Mouse (Mus musculus): ENCODE measurements around the gene Pop7. TPM values are rescaled to one million over a fixed set of nuclear protein-coding genes. Genes with fewer than 3 reads are reported as not detected.

The Pop7 gene
- total and polyA plus RNA-seq, 2 experiments from 2014 or later = 40.1 to 40.6 TPM

- peaks cover 6% of the 10 kb centered on the region; the same call in 1 of the 2 replicates for H3K4me1 ChIP-seq (ENCODE audit: control insufficient read depth, insufficient read depth)
- H3K4me2 ChIP-seq (ENCODE audit: low read depth, low read length) = peak overlapping the region; percentile 93
- no peak for TF ChIP-seq EP300 (IDR thresholded peaks at IDR 0.05; ENCODE audit: low read depth)
- no peak for TF ChIP-seq CTCF (IDR thresholded peaks at IDR 0.05; ENCODE audit: low read depth)
- H3K36me3 ChIP-seq (replicated peaks; ENCODE audit: control insufficient read depth, insufficient read depth, low read length) = peaks cover 43% of the 10 kb centered on the region
- under 1% methylated on average over 43 of the region's 46 CpGs for WGBS
- H3K4me3 ChIP-seq (ENCODE audit: low read depth, low read length) = peak overlapping the region; percentile 93
- H3K9me3 ChIP-seq (replicated peaks; ENCODE audit: control insufficient read depth, low read length) = no peaks in the 10 kb centered on the region
- H3K27ac ChIP-seq (ENCODE audit: low read depth) = peak overlapping the region; percentile 94
- no peaks in the 10 kb centered on the region for H3K27me3 ChIP-seq (ENCODE audit: control insufficient read depth, insufficient read depth, low read length)
- DNase-seq (ENCODE audit: low spot score) = peak; percentile 47
- peak overlapping the region; percentile 73 for H3K9ac ChIP-seq (replicated peaks; ENCODE audit: low read depth, low read length)
- ATAC-seq (ENCODE audit: insufficient read depth, low read depth) = peak; percentile 21
Measured at GRCm38 (mm10) chr5:137530588-137531413, 28.5 kb upstream of the Pop7 start.

GRCm38 (mm10) chr5:137530075-137530474 is 27.8 kb upstream of the Pop7 start:
- H3K4me1 ChIP-seq (ENCODE audit: control insufficient read depth, insufficient read depth) = peaks cover 6% of the 10 kb centered on the region; the same call in 1 of the 2 replicates
- DNase-seq (ENCODE audit: low spot score) = no peak

GRCm38 (mm10) chr5:137529221-137529995 is 27.1 kb upstream of the Pop7 start:
- ATAC-seq (ENCODE audit: insufficient read depth, low read depth) = no peak
- no peaks in the 10 kb centered on the region for H3K9me3 ChIP-seq (replicated peaks; ENCODE audit: control insufficient read depth, low read length)
- 72% methylated on average over 15 of the region's 15 CpGs for WGBS
- no peak overlapping the region for H3K9ac ChIP-seq (replicated peaks; ENCODE audit: low read depth, low read length)
- peaks cover 57% of the 10 kb centered on the region for H3K36me3 ChIP-seq (replicated peaks; ENCODE audit: control insufficient read depth, insufficient read depth, low read length)
- no peak for TF ChIP-seq CTCF (IDR thresholded peaks at IDR 0.05; ENCODE audit: low read depth)
- TF ChIP-seq EP300 (IDR thresholded peaks at IDR 0.05; ENCODE audit: low read depth) = no peak
- H3K4me1 ChIP-seq (ENCODE audit: control insufficient read depth, insufficient read depth) = peaks cover 6% of the 10 kb centered on the region; the same call in 1 of the 2 replicates
- no peak for DNase-seq (ENCODE audit: low spot score)
- no peak overlapping the region for H3K4me3 ChIP-seq (ENCODE audit: low read depth, low read length)
- no peaks in the 10 kb centered on the region for H3K27me3 ChIP-seq (ENCODE audit: control insufficient read depth, insufficient read depth, low read length)
- H3K27ac ChIP-seq (ENCODE audit: low read depth) = no peak overlapping the region
- H3K4me2 ChIP-seq (ENCODE audit: low read depth, low read length) = no peak overlapping the region

More at GRCm38 (mm10) chr5:137530075-137530474, 27.8 kb upstream of the Pop7 start:
- H3K27me3 ChIP-seq (ENCODE audit: control insufficient read depth, insufficient read depth, low read length) = no peaks in the 10 kb centered on the region
- peak overlapping the region; percentile 94 for H3K27ac ChIP-seq (ENCODE audit: low read depth)
- peak overlapping the region; percentile 93 for H3K4me2 ChIP-seq (ENCODE audit: low read depth, low read length)
- TF ChIP-seq CTCF (IDR thresholded peaks at IDR 0.05; ENCODE audit: low read depth) (no peak), EP300 (IDR thresholded peaks at IDR 0.05; ENCODE audit: low read depth) (no peak)
- peak overlapping the region; percentile 93 for H3K4me3 ChIP-seq (ENCODE audit: low read depth, low read length)
- H3K9ac ChIP-seq (replicated peaks; ENCODE audit: low read depth, low read length) = peak overlapping the region; percentile 73
- no peaks in the 10 kb centered on the region for H3K9me3 ChIP-seq (replicated peaks; ENCODE audit: control insufficient read depth, low read length)
- ATAC-seq (ENCODE audit: insufficient read depth, low read depth) = no peak
- peaks cover 50% of the 10 kb centered on the region for H3K36me3 ChIP-seq (replicated peaks; ENCODE audit: control insufficient read depth, insufficient read depth, low read length)
- 79% methylated on average over 8 of the region's 8 CpGs for WGBS

- ATAC-seq (ENCODE audit: insufficient read depth, low read depth) = no peak
- peaks cover 6% of the 10 kb centered on the region; the same call in 1 of the 2 replicates for H3K4me1 ChIP-seq (ENCODE audit: control insufficient read depth, insufficient read depth)
- no peak for DNase-seq (ENCODE audit: low spot score)
- peaks cover 67% of the 10 kb centered on the region for H3K36me3 ChIP-seq (replicated peaks; ENCODE audit: control insufficient read depth, insufficient read depth, low read length)
- TF ChIP-seq CTCF (IDR thresholded peaks at IDR 0.05; ENCODE audit: low read depth) (no peak), EP300 (IDR thresholded peaks at IDR 0.05; ENCODE audit: low read depth) (no peak)
- no peak overlapping the region for H3K4me3 ChIP-seq (ENCODE audit: low read depth, low read length)
- no peak overlapping the region for H3K4me2 ChIP-seq (ENCODE audit: low read depth, low read length)
- H3K9me3 ChIP-seq (replicated peaks; ENCODE audit: control insufficient read depth, low read length) = no peaks in the 10 kb centered on the region
- H3K27me3 ChIP-seq (ENCODE audit: control insufficient read depth, insufficient read depth, low read length) = no peaks in the 10 kb centered on the region
- no peak overlapping the region for H3K27ac ChIP-seq (ENCODE audit: low read depth)
- no peak overlapping the region for H3K9ac ChIP-seq (replicated peaks; ENCODE audit: low read depth, low read length)
- 75% methylated on average over 22 of the region's 22 CpGs for WGBS
Measured at GRCm38 (mm10) chr5:137528247-137528968, 26.1 kb upstream of the Pop7 start.

GRCm38 (mm10) chr5:137527413-137527812 is 25.1 kb upstream of the Pop7 start:
- DNase-seq (ENCODE audit: low spot score) = no peak
- Histone ChIP-seq H3K27me3 (ENCODE audit: control insufficient read depth, insufficient read depth, low read length) (no peaks in the 10 kb centered on the region), H3K4me1 (ENCODE audit: control insufficient read depth, insufficient read depth) (peaks cover 6% of the 10 kb centered on the region; the same call in 1 of the 2 replicates), H3K9ac (replicated peaks; ENCODE audit: low read depth, low read length) (no peak overlapping the region), H3K36me3 (replicated peaks; ENCODE audit: control insufficient read depth, insufficient read depth, low read length) (peaks cover 77% of the 10 kb centered on the region), H3K4me3 (ENCODE audit: low read depth, low read length) (no peak overlapping the region), H3K9me3 (replicated peaks; ENCODE audit: control insufficient read depth, low read length) (no peaks in the 10 kb centered on the region), H3K27ac (ENCODE audit: low read depth) (no peak overlapping the region), H3K4me2 (ENCODE audit: low read depth, low read length) (no peak overlapping the region)
- WGBS = 65% methylated on average over 1 of the region's 1 CpGs
- no peak for ATAC-seq (ENCODE audit: insufficient read depth, low read depth)
- TF ChIP-seq CTCF (IDR thresholded peaks at IDR 0.05; ENCODE audit: low read depth) (no peak), EP300 (IDR thresholded peaks at IDR 0.05; ENCODE audit: low read depth) (no peak)
